Mouse (Mus musculus): ENCODE measurements at regions not wholly inside any gene's neighbourhood (a gene's known extent, or its start where the extent isn't known, plus 50 kb on each side); places are given as distances from the start of the nearest gene placed in this dataset.

GRCm38 (mm10) chr6:31658447-31659199 lies 94.8 kb upstream of the Podxl start:
- H3K4me3 ChIP-seq (ENCODE audit: extremely low read depth, insufficient read depth, insufficient read length) = no peak overlapping the region
- H3K27me3 ChIP-seq (ENCODE audit: control insufficient read depth, insufficient read depth, low read length) = no peaks in the 10 kb centered on the region
- no peak for TF ChIP-seq CTCF (IDR thresholded peaks at IDR 0.05; ENCODE audit: extremely low read depth, insufficient read depth, insufficient read length, insufficient replicate concordance)
- no peak for TF ChIP-seq POLR2A (IDR thresholded peaks at IDR 0.05; ENCODE audit: low read depth, low read length)
- whole genome bisulfite sequencing = 80% methylated on average over 19 of the region's 19 CpGs
- H3K36me3 ChIP-seq (ENCODE audit: control insufficient read depth, insufficient read depth, low read length) = no peaks in the 10 kb centered on the region
- no peak overlapping the region for H3K27ac ChIP-seq (ENCODE audit: insufficient read depth, low read length)
- no peaks in the 10 kb centered on the region for H3K4me1 ChIP-seq (ENCODE audit: control insufficient read depth, insufficient read depth, insufficient read length)
- DNase-seq (ENCODE audit: low read depth in 1 of 2, low spot score in 2 of 2) = no peak

DNA sequence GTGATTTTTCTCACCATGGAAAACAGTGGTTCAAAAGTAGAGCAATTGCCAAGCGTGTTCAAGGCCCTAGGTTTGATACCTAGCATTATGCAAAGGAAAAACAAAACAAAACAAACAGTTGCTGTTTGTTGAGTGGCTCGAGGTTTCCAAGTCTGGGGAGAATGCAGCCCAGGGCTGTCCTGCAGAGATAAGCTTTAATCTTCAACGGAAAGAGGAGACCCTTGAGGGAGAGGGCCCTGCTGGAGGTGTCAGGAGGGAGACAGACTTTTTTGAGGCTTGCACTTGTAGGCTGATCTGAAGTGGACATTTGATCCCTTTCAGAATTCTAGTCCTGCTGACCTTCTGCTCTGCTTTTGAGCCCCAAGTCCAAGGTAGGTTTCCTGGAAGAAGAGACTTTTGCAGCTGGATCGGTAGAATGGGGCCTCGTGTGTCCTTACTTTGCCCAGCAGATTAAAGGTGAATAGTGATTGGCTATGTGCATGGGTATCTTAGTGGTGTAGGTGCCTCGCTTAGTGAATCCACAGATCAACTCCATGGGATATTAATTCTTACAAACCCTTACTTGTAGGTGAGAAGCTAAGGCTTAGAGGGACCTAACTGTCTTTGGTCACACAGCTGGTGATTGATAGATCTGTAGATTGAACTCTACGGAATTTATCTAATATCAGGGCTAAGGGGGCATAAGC lies 87.2 kb upstream of the Podxl start:
- H3K4me1 ChIP-seq (ENCODE audit: control insufficient read depth, insufficient read depth, insufficient read length) = no peaks in the 10 kb centered on the region
- H3K27me3 ChIP-seq (ENCODE audit: control insufficient read depth, insufficient read depth, low read length) = no peaks in the 10 kb centered on the region
- no peak overlapping the region for H3K4me3 ChIP-seq (ENCODE audit: extremely low read depth, insufficient read depth, insufficient read length)
- no peaks in the 10 kb centered on the region for H3K36me3 ChIP-seq (ENCODE audit: control insufficient read depth, insufficient read depth, low read length)
- 74% methylated on average over 7 of the region's 7 CpGs for WGBS
- no peak for DNase-seq (ENCODE audit: low read depth in 1 of 2, low spot score in 2 of 2)
- no peak overlapping the region for H3K27ac ChIP-seq (ENCODE audit: insufficient read depth, low read length)
- no peak for TF ChIP-seq CTCF (IDR thresholded peaks at IDR 0.05; ENCODE audit: extremely low read depth, insufficient read depth, insufficient read length, insufficient replicate concordance)
- TF ChIP-seq POLR2A (IDR thresholded peaks at IDR 0.05; ENCODE audit: low read depth, low read length) = no peak

DNA sequence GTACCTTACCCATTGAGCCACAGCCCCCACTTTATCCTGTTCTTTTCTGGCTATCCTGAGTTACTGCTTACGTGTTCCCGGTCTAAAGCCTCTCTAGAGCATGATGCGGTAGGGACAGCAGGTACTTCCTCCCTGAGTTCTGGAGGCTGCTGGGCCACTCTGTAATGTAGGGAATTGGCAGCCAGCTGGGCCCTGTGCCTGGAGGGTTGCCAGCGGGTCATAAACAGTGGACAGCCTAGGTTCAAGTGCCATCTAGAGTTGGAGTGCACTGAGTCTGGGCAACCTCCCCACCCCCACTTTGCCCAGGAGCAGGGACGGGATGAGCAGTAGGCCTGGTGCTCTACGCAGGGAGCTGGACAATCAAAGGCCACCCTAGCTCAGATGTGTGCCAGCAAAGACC lies 81.5 kb upstream of the Podxl start:
- Histone ChIP-seq H3K27ac (ENCODE audit: insufficient read depth, low read length) (no peak overlapping the region), H3K36me3 (ENCODE audit: control insufficient read depth, insufficient read depth, low read length) (no peaks in the 10 kb centered on the region), H3K4me1 (ENCODE audit: control insufficient read depth, insufficient read depth, insufficient read length) (peaks cover 6% of the 10 kb centered on the region; the same call in 1 of the 2 replicates), H3K27me3 (ENCODE audit: control insufficient read depth, insufficient read depth, low read length) (no peaks in the 10 kb centered on the region), H3K4me3 (ENCODE audit: extremely low read depth, insufficient read depth, insufficient read length) (no peak overlapping the region)
- 97% methylated on average over 6 of the region's 6 CpGs for WGBS
- no peak for TF ChIP-seq POLR2A (IDR thresholded peaks at IDR 0.05; ENCODE audit: low read depth, low read length)
- TF ChIP-seq CTCF (IDR thresholded peaks at IDR 0.05; ENCODE audit: extremely low read depth, insufficient read depth, insufficient read length, insufficient replicate concordance) = no peak
- DNase-seq (ENCODE audit: low read depth in 1 of 2, low spot score in 2 of 2) = no peak

GRCm38 (mm10) chr6:31644504-31644903 lies 80.7 kb upstream of the Podxl start:
- Histone ChIP-seq H3K27ac (ENCODE audit: insufficient read depth, low read length) (no peak overlapping the region), H3K4me3 (ENCODE audit: extremely low read depth, insufficient read depth, insufficient read length) (no peak overlapping the region), H3K27me3 (ENCODE audit: control insufficient read depth, insufficient read depth, low read length) (no peaks in the 10 kb centered on the region), H3K4me1 (ENCODE audit: control insufficient read depth, insufficient read depth, insufficient read length) (peaks cover 6% of the 10 kb centered on the region; the same call in 1 of the 2 replicates), H3K36me3 (ENCODE audit: control insufficient read depth, insufficient read depth, low read length) (no peaks in the 10 kb centered on the region)
- TF ChIP-seq POLR2A (IDR thresholded peaks at IDR 0.05; ENCODE audit: low read depth, low read length) = no peak
- no peak for TF ChIP-seq CTCF (IDR thresholded peaks at IDR 0.05; ENCODE audit: extremely low read depth, insufficient read depth, insufficient read length, insufficient replicate concordance)
- WGBS = 88% methylated on average over 5 of the region's 5 CpGs
- DNase-seq (ENCODE audit: low read depth in 1 of 2, low spot score in 2 of 2) = no peak

GRCm38 (mm10) chr6:31642451-31642942 lies 78.7 kb upstream of the Podxl start:
- TF ChIP-seq POLR2A (IDR thresholded peaks at IDR 0.05; ENCODE audit: low read depth, low read length) (no peak), CTCF (IDR thresholded peaks at IDR 0.05; ENCODE audit: extremely low read depth, insufficient read depth, insufficient read length, insufficient replicate concordance) (no peak)
- Histone ChIP-seq H3K36me3 (ENCODE audit: control insufficient read depth, insufficient read depth, low read length) (no peaks in the 10 kb centered on the region), H3K27me3 (ENCODE audit: control insufficient read depth, insufficient read depth, low read length) (no peaks in the 10 kb centered on the region), H3K4me1 (ENCODE audit: control insufficient read depth, insufficient read depth, insufficient read length) (peaks cover 6% of the 10 kb centered on the region; the same call in 1 of the 2 replicates), H3K27ac (ENCODE audit: insufficient read depth, low read length) (peak overlapping the region; percentile 66; the same call in 1 of the 2 replicates), H3K4me3 (ENCODE audit: extremely low read depth, insufficient read depth, insufficient read length) (no peak overlapping the region)
- WGBS = 6% methylated on average over 13 of the region's 13 CpGs
- DNase-seq (ENCODE audit: low read depth in 1 of 2, low spot score in 2 of 2) = no peak

DNA sequence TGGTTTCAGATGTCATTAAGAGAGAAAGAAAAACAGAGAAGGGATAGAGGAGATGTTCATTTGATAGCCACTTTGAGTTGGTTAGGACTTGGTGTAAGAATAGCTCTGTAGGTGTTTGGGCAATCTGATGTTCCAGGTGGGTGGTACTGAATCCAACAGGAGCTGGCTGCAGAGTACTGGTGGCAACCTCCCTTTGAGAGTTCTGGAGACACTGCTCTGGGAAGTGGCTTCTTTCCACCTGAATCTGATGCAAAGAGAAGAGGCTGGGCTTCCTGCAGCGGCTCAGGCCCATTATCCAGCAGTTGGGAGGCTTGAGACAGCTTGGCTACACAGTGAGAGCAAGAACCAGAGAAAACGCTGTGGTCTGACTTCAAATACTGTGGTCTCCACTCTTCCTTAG lies 77.0 kb upstream of the Podxl start:
- Histone ChIP-seq H3K36me3 (ENCODE audit: control insufficient read depth, insufficient read depth, low read length) (no peaks in the 10 kb centered on the region), H3K27me3 (ENCODE audit: control insufficient read depth, insufficient read depth, low read length) (no peaks in the 10 kb centered on the region), H3K4me1 (ENCODE audit: control insufficient read depth, insufficient read depth, insufficient read length) (peaks cover 6% of the 10 kb centered on the region; the same call in 1 of the 2 replicates), H3K4me3 (ENCODE audit: extremely low read depth, insufficient read depth, insufficient read length) (no peak overlapping the region), H3K27ac (ENCODE audit: insufficient read depth, low read length) (no peak overlapping the region)
- WGBS = 73% methylated on average over 2 of the region's 2 CpGs
- TF ChIP-seq CTCF (IDR thresholded peaks at IDR 0.05; ENCODE audit: extremely low read depth, insufficient read depth, insufficient read length, insufficient replicate concordance) (no peak), POLR2A (IDR thresholded peaks at IDR 0.05; ENCODE audit: low read depth, low read length) (no peak)
- no peak for DNase-seq (ENCODE audit: low read depth in 1 of 2, low spot score in 2 of 2)

Data from spleen, adult 2 months (tissue).